Mouse (Mus musculus) liver, embryonic 14.5 days (tissue): Measurements from ENCODE around the gene BC003965. TPM values are rescaled to one million over a fixed set of nuclear protein-coding genes. Genes with fewer than 3 reads are reported as not detected.

Experiments
- ATAC-seq: fragments of 200-750 bp; cut with Nextera tagmentation; 2 replicates; pipeline ENCODE4 v1.8.0; 2017; ENCODE audit warnings: moderate number of reproducible peaks, mild to moderate bottlenecking, moderate library complexity; ENCODE audit not compliant: insufficient read depth
- DNase-seq, 3 experiments: peaks; one replicate each; pipeline ENCODE4 v3.0.0-alpha.2; 2012 to 2013; ENCODE audit warnings: low read depth in 3 of 3, low spot score in 3 of 3
- H3K27ac ChIP-seq: fragments of 300-500 bp; sonication (generic); 2 replicates; pipeline ENCODE4 v1.5.1; 2014; ENCODE audit warnings: moderate library complexity, mild to moderate bottlenecking, control low read depth, inconsistent platforms
- H3K27me3 ChIP-seq: fragments of 300-500 bp; sonication (generic); 2 replicates; pipeline ENCODE4 v1.6.1; 2014; ENCODE audit warnings: mild to moderate bottlenecking, low read length, moderate library complexity; ENCODE audit not compliant: control insufficient read depth, insufficient read depth
- H3K36me3 ChIP-seq: fragments of 300-500 bp; sonication (generic); replicated peaks from 2 replicates; pipeline ENCODE4 v1.6.1; 2014; ENCODE audit warnings: low read depth; ENCODE audit not compliant: control insufficient read depth, insufficient read depth
- H3K4me1 ChIP-seq, 2 experiments: fragments of 200-500 bp in 1 of 2; fragments of 300-500 bp in 1 of 2; sonication (generic) in 1 of 2; replicated peaks; 2 replicates each; pipeline ENCODE4 v1.6.1; 2012 to 2014; ENCODE audit warnings: antibody characterized with exemption in 1 of 2, inconsistent platforms in 1 of 2, low read length in 1 of 2; ENCODE audit not compliant: control insufficient read depth in 2 of 2, insufficient read depth in 2 of 2
- H3K4me2 ChIP-seq: fragments of 300-500 bp; sonication (generic); 2 replicates; pipeline ENCODE4 v1.6.1; 2014; ENCODE audit warnings: low read depth, mild to moderate bottlenecking, control low read depth, moderate library complexity
- H3K4me3 ChIP-seq, 2 experiments: fragments of 200-500 bp in 1 of 2; fragments of 300-500 bp in 1 of 2; sonication (generic) in 1 of 2; 2 replicates each; pipeline ENCODE4 v1.5.1; 2012 to 2014; ENCODE audit warnings: low read depth in 2 of 2, low read length in 2 of 2, mild to moderate bottlenecking in 2 of 2, control low read depth in 1 of 2, inconsistent platforms in 1 of 2, moderate library complexity in 1 of 2; ENCODE audit not compliant: insufficient read depth in 1 of 2
- H3K9ac ChIP-seq: fragments of 300-500 bp; sonication (generic); replicated peaks from 2 replicates; pipeline ENCODE4 v1.6.1; 2014; ENCODE audit warnings: mild to moderate bottlenecking, control low read depth, moderate library complexity
- H3K9me3 ChIP-seq: fragments of 300-500 bp; sonication (generic); 2 replicates; pipeline ENCODE4 v1.6.1; 2016; ENCODE audit warnings: low read length, mixed read lengths; ENCODE audit not compliant: control insufficient read depth
- CTCF ChIP-seq: IDR thresholded peaks from 2 replicates; pipeline ENCODE4 v1.5.1; 2016; ENCODE audit warnings: antibody characterized with exemption, low read depth, control low read depth
- EP300 ChIP-seq: IDR thresholded peaks from 2 replicates; pipeline ENCODE4 v1.6.1; 2016; ENCODE audit warnings: antibody characterized with exemption, low read depth
- WGBS: fragments of 180-500 bp; shearing (Covaris S2); extraction: QIAGEN DNeasy Blood & Tissue Kit; methylation state at CpG from one replicate; pipeline ENCODE4 v1.1.7; 2014; ENCODE audit not compliant: insufficient replicate concordance; 5-methylcytosine and 5-hydroxymethylcytosine counted together
- polyA plus RNA-seq, 2 experiments: library from polyadenylated mRNA; depleted of rRNA in 1 of 2; stranded (reverse) in 1 of 2; unstranded in 1 of 2; fragments of >200 nt; fragmentation: Nextera tagmentation in 1 of 2; extraction: Ambion mirVana in 1 of 2; gene quantifications; 2 replicates each; pipeline versions ENCODE4 v1.2.1 to v1.2.3; 2012 to 2014

BC003965 gene
- polyA plus RNA-seq, 2 experiments, result 13.4 to 16.8 TPM

DNA sequence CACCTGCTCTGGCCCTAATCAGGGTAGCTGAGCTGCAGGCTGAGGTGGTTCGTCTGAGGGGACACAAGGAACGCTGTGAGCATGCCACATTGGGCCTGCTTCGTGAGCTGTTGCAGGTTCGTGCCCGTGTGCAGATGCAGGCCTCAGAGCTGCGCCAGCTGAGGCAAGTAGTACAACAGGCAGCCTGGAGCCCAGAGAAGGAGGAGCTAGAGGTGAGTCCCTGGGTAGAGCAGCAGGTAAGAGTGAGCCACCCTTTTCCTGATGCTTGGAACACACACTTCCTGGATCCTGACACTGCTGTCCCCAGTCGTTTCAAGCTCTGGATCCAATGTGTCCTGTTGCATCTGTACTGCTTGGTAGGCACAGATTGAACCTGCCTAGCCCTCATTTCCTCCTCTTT lies 21.0 kb upstream of the BC003965 start:
- H3K27ac ChIP-seq, result no peak overlapping the region
- no peaks in the 10 kb centered on the region for H3K4me1 ChIP-seq
- H3K36me3 ChIP-seq, result peaks cover 3% of the 10 kb centered on the region; the same call in 1 of the 2 replicates
- no peak overlapping the region for H3K4me2 ChIP-seq
- H3K27me3 ChIP-seq, result no peaks in the 10 kb centered on the region
- TF ChIP-seq EP300, result no peak
- no peak for TF ChIP-seq CTCF
- no peak overlapping the region for H3K9ac ChIP-seq
- no peak overlapping the region for H3K4me3 ChIP-seq
- no peaks in the 10 kb centered on the region for H3K9me3 ChIP-seq
- 71% methylated on average over 7 of the region's 7 CpGs for WGBS
- DNase-seq (no peak), ATAC-seq (no peak)

- H3K36me3 ChIP-seq, result no peaks in the 10 kb centered on the region; the same call in 1 of the 2 replicates
- 68% methylated on average over 3 of the region's 3 CpGs for WGBS
- DNase-seq (no peak), ATAC-seq (no peak)
- H3K4me3 ChIP-seq, result no peak overlapping the region
- no peak overlapping the region for H3K9ac ChIP-seq
- H3K9me3 ChIP-seq, result no peaks in the 10 kb centered on the region
- no peaks in the 10 kb centered on the region for H3K4me1 ChIP-seq
- TF ChIP-seq EP300 (no peak), CTCF (no peak)
- H3K27me3 ChIP-seq, result no peaks in the 10 kb centered on the region
- H3K4me2 ChIP-seq, result no peak overlapping the region
- H3K27ac ChIP-seq, result no peak overlapping the region
Measured at GRCm38 (mm10) chr17:25164770-25165169, 19.6 kb upstream of the BC003965 start.

DNA sequence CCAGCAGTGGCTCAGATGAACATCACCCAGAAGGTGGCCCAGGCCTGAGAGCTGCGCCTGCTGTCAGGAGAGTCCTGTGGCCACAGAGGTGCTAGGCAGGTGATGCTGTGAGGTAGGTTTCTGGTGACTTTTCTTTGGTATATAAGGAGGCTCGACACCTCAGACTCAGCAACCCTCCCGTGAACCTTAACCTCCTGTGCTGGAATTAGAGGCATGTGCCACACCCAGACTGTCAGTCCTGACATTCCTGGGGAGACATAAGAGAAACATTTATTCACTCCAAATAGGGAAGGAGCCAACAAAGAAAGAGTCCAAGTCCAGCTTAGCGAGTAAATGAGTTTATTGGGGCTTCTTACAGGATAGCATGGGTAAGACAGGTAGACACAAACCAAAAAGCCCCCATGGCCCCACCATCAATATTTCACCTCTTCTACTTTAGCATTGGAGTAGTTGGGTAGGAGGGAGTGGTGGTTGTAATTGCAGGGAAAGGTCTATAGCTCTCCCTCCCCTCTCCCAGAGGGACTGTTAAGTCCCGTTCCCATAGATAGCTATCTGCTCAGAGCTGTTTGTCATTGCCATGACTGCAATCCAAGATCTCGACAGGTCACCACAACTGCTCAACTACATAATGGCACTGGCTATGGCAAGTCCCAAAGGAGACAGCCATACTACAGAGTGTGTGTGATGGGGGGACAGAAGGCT lies 18.2 kb upstream of the BC003965 start:
- no peaks in the 10 kb centered on the region for H3K36me3 ChIP-seq
- no peaks in the 10 kb centered on the region for H3K4me1 ChIP-seq
- TF ChIP-seq CTCF, result no peak
- TF ChIP-seq EP300, result no peak
- no peak overlapping the region for H3K4me3 ChIP-seq
- H3K27me3 ChIP-seq, result no peaks in the 10 kb centered on the region
- WGBS, result 47% methylated on average over 6 of the region's 6 CpGs
- no peak overlapping the region for H3K4me2 ChIP-seq
- ATAC-seq, result no peak
- H3K9me3 ChIP-seq, result no peaks in the 10 kb centered on the region
- no peak for DNase-seq
- H3K27ac ChIP-seq, result no peak overlapping the region
- no peak overlapping the region for H3K9ac ChIP-seq

GRCm38 (mm10) chr17:25169706-25170105 lies 14.6 kb upstream of the BC003965 start:
- no peaks in the 10 kb centered on the region for H3K9me3 ChIP-seq
- H3K9ac ChIP-seq, result no peak overlapping the region
- DNase-seq (no peak), ATAC-seq (no peak)
- no peak overlapping the region for H3K4me2 ChIP-seq
- H3K27me3 ChIP-seq, result no peaks in the 10 kb centered on the region
- H3K4me3 ChIP-seq, result no peak overlapping the region
- no peak overlapping the region for H3K27ac ChIP-seq
- TF ChIP-seq EP300, result no peak
- no peak for TF ChIP-seq CTCF
- H3K4me1 ChIP-seq, result no peaks in the 10 kb centered on the region
- WGBS, result 82% methylated on average over 2 of the region's 2 CpGs
- H3K36me3 ChIP-seq, result no peaks in the 10 kb centered on the region

GRCm38 (mm10) chr17:25172558-25172957 lies 11.8 kb upstream of the BC003965 start:
- Histone ChIP-seq H3K4me2 (no peak overlapping the region), H3K27ac (no peak overlapping the region), H3K4me3 (no peak overlapping the region), H3K9me3 (no peaks in the 10 kb centered on the region), H3K27me3 (no peaks in the 10 kb centered on the region; the same call in 1 of the 2 replicates), H3K4me1 (peaks cover 8 to 9% of the 10 kb centered on the region in 2 experiments), H3K36me3 (no peaks in the 10 kb centered on the region), H3K9ac (no peak overlapping the region)
- ATAC-seq, result no peak
- 75% methylated on average over 3 of the region's 3 CpGs for WGBS
- TF ChIP-seq CTCF, result no peak
- TF ChIP-seq EP300, result no peak
- no peak for DNase-seq
